Mouse (Mus musculus) retina, postnatal 7 days (tissue): ENCODE results near the gene Rras.
A peak's percentile ranks its signal among the peaks of the same experiment; 100 is the strongest.

ENCODE experiments used
- DNase-seq: peaks from one replicate; pipeline ENCODE4 v3.0.0-alpha.2; 2012; ENCODE audit warnings: low read depth, low spot score

Gene Rras

GRCm38 (mm10) chr7:45017242-45018061 lies at the start of gene Rras:
TSS of gene Rras (plus strand) at chr7:45017961.
- DNase-seq, result peak; percentile 46

- DNase-seq, result peak; percentile 67
Measured at GRCm38 (mm10) chr7:44970231-44970691, 47.5 kb upstream of the Rras start.

- DNase-seq, result no peak
Measured at GRCm38 (mm10) chr7:44971142-44971541, 46.6 kb upstream of the Rras start.

GRCm38 (mm10) chr7:44973415-44974130 lies 44.2 kb upstream of the Rras start:
- no peak for DNase-seq

- peak; percentile 71 for DNase-seq
Measured at GRCm38 (mm10) chr7:44974383-44975116, 43.2 kb upstream of the Rras start, which contains the start of gene Cpt1c. TSS of gene Cpt1c (minus strand) at chr7:44974851.

GRCm38 (mm10) chr7:44975117-44975419 lies 42.7 kb upstream of the Rras start:
- no peak for DNase-seq

- DNase-seq, result no peak
Measured at GRCm38 (mm10) chr7:44978300-44978699, 39.5 kb upstream of the Rras start.

- no peak for DNase-seq
Measured at GRCm38 (mm10) chr7:44981539-44981938, 36.2 kb upstream of the Rras start.

- DNase-seq, result peak; percentile 56
Measured at GRCm38 (mm10) chr7:44983085-44983484, 34.7 kb upstream of the Rras start.

- DNase-seq, result no peak
Measured at GRCm38 (mm10) chr7:44983944-44984832, 33.6 kb upstream of the Rras start.

GRCm38 (mm10) chr7:44984833-44985164 lies 33.0 kb upstream of the Rras start:
- no peak for DNase-seq

GRCm38 (mm10) chr7:44985595-44986191 lies 32.1 kb upstream of the Rras start:
- peak; percentile 33 for DNase-seq

GRCm38 (mm10) chr7:44986192-44986878 lies 31.4 kb upstream of the Rras start, which contains the start of gene Prmt1:
TSS of gene Prmt1 (minus strand) at chr7:44986568.
- DNase-seq, result peak; percentile 98

GRCm38 (mm10) chr7:44986879-44987718 lies 30.7 kb upstream of the Rras start:
- no peak for DNase-seq

- DNase-seq, result no peak
Measured at GRCm38 (mm10) chr7:44996672-44997071, 21.1 kb upstream of the Rras start.

- DNase-seq, result peak; percentile 93
Measured at GRCm38 (mm10) chr7:44997231-44997939, 20.4 kb upstream of the Rras start, which contains the start of gene Irf3. TSS of gene Irf3 (plus strand) at chr7:44997648.

- no peak for DNase-seq
Measured at GRCm38 (mm10) chr7:44997940-44998428, 19.8 kb upstream of the Rras start.

GRCm38 (mm10) chr7:44998501-44998955 lies 19.2 kb upstream of the Rras start, which contains the start of gene Bcl2l12:
TSS of gene Bcl2l12 (minus strand) at chr7:44998712.
- no peak for DNase-seq
